Mouse (Mus musculus) kidney, postnatal 4 days (tissue): Measurements from ENCODE around the gene Nek1.
"Not testable (repeated sequence)": the region's sequence is repeated elsewhere in the genome, so short reads cannot be mapped to it uniquely, and the experiment has no call there.

Experiments used
- DNase-seq, 2 experiments: peaks; one replicate each; pipeline ENCODE4 v3.0.0; 2021; ENCODE audit warnings: mixed read lengths in 2 of 2

Gene Nek1

DNA sequence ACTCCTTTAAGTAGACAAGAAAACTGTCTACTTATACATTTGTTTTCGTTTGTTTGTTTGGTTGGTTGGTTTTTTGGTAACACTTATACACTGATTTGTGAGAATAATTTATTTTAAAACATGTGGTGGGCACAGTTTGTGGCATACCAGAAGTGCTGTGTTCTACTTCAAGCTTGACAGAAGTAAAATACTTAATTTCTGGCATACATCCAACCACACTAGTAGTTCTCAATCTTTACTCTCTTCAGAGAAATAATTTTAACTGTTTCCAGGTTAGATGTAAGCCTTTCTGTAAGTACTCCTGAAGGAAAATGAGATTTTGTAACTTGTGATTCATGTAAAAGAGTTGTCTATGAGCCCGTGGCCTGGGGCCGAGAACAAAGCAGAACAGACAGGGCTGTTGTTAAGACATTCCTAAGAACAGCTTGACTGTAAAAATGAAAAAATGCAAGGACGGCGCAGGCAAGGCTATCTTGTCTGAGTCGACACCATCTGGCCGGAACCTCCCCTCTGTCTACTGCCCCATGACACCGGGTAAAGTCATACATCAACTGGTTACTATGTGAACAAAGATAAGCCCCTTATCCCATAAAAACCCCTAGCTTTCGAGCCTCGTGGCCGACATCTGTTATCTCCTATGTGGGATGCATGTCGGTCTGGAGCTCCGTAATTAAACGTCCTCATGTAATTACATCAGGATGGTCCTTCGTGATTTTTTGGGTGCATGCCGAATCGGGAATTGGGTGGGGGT, 8.6 kb upstream of the Nek1 start:
- not testable (repeated sequence) for DNase-seq

DNA sequence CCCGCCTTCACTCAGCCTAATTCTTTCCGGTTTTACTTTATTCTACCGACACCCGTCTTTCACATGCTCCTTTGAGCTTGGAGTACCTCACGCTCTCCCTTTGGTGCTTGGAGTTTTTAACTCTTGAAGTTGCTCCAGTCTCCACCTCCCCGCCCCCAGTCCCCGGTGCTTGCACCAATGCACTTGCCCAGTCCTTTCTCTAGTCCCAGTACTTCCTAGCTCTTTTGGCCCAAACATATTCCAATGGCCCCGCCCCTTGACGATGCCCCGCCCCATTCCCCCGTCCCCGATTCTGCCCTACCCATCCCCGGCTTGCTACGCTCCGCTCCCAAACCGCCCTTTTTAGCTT, 460 bp upstream of the Nek1 start:
- DNase-seq: peak; percentile 90 to 92

DNA sequence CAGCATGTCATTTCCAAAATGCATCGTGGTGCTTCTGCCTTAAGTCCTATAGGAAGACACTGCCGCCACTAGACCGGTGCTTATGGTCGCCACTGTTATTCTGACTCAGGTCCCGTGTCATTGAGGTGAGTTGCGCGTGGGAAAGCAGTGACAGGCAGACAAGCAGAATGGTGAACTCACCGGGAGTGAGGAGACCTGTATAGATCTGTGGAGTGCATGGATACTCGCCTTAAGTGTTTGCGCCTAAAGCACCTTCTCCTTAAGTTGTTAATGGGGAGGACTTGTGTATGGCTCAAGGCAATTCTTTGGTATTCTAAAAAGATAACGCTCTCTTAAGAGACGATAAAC, 618 bp downstream of the Nek1 start:
- no peak for DNase-seq

DNA sequence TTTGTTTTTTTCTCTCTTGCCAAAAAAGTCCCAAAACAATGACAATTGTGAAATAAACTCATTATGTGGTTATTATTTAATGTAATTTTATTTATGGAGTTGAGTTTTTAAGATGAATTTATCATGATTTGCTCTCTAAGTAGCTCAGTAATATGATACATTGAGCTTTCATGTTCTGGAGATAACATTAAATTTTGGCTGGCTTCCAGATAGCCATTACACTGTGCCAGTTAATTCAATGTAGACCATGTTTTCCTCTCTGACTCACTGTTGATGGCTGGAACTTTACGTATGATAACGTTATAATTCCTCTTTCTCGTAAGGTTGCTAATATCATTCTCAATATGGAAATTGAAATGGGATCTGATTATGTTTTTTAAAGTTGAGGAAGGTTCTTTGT, 3.5 kb downstream of the Nek1 start:
- no peak for DNase-seq

DNA sequence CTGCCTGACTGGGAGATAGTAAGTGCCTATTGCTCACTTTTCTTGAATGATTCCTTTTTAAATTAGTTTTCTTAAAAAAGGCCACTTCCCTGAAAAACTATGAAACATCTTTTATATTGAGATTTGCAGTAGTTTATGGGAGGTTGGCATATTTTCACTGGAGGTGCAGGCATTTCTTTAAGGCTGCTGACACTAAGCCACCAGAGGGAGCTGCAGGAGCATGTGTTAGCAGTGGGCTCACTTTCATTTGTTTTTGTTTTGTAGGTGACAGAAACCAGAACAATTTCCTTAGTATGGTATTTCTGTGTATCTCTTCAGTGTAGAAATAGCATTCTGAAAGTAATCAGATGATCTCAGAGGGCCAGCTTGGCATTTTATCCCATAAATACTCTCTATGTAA, 49.0 kb downstream of the Nek1 start:
- peak; percentile 79 to 85 for DNase-seq

DNA sequence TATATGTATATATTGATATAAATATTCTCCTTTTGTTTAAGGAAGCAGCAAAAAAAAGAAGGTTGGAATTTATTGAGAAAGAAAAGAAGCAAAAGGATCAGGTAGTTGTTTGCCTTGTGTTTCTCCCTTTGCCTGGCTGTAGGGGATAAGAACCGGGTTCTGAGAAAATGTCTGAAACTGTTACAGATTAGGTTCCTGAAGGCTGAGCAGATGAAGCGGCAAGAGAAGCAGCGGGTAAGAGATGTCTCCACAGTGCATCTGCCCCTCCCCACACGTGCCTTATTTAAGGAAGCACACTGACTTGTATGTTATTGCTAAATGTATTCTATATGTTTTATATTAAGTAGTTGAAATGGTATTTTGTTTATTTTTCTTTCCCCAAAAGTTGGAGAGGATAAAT, 50.9 kb downstream of the Nek1 start:
- DNase-seq: no peak

DNA sequence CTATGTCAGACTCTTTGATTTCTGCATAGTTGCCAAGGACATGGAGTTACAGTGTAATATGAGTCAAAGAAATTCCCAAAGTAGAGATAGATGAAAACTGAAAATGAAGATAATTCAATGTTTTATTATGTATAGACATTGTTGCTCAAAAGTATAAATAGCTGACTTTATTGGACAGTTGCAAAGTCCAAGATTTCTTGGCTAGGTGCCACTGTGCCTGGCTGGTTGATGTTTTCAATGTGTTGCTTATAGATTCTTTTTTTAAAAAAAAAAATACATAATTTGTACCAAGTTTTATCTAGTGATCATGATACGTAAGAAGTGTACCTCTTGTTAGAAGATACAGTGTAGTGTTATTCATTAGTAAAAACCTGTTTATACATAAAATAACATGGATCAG, 53.8 kb downstream of the Nek1 start:
- DNase-seq: no peak

DNA sequence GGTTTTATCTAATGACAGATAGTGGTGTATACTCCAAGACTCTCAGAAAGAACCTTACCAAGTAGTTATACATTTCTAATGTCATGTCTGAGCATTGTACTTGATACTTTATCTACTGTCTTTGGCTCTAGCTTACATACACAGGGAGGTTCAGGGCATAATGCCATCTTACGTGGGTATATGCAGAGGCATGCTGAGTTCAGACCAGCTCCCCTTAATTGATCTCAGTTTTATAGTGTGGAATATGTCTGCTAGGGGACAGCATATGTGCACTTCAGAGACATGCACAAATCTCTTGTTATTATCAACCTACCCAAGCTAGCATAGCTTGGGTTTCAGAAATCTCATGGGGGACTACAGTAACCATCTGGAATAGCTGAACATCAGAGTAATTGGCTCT, 60.0 kb downstream of the Nek1 start:
- no peak for DNase-seq

DNA sequence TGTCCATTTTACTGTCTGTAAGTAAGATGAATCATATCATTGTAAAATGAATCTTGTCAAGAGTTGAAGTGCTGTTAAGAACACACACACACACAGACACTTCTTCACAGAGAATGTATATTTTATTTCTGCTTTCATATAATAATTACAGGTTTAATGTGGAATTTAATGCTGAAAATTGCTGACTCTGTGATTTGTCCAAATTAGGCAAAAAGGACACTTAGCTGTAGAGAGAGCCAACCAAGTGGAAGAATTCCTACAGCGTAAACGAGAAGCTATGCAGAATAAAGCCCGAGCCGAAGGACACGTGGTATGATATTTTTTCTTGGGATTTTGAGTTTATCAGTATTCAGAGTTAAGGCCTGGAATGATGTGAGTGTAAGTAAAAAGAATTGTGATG, 61.3 kb downstream of the Nek1 start:
- DNase-seq: no peak

DNA sequence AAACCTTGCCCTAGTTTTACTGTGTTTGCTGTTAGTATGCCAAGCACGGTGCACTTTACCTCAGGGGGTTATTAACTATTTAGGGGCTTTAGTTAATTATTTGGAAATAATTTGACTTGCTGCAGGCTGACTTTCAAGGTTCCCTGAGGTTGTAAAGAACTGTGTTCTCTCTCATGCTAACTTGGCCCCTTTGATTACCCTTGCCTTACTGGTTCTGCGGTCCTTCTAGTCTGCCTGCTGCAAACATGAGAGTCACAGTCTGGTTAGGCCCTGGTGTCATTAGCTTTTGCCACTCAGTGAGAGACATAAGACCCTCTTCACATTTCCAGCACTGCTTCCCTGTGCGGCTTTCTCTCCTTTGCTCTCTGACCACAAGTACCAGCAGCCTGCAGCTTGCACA, 64.0 kb downstream of the Nek1 start:
- no peak for DNase-seq

DNA sequence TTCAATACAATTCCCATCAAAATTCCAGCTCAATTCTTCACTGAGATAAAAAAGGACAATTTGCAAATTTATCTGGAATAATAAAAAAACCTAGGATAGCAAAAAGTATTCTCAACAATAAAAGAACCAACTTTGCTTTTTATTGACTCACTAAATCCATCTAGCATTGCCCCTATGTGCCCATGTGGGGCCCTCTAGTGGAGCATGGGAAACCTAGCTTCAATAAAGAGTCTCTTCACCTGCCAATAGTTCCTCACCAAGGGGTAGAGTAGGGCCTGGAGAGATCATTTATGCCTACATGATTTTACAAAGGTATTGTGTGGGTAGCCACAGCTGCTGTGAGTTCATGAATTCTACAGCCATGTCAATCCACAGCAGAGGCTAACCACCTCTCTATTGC, 66.1 kb downstream of the Nek1 start:
- no peak for DNase-seq

DNA sequence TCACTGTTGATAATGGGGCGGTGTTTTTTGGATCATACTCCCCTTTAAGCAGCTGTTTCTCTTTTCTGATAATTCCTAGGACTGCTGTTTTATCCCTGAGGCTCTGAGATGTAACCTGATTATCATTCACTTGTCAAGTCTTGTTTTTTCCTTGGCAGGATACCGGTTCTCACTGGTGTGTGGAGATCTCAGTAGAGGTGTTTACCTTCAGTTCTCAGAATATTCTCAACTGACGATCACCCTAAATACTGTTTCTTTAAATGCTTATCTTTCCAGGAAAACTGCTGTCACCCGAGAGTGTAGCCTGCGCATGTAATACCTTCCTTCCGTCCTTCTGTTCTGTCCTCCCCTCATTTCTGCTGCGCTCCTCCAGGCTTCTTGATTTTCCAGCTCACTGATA, 67.4 kb downstream of the Nek1 start:
- DNase-seq: no peak

DNA sequence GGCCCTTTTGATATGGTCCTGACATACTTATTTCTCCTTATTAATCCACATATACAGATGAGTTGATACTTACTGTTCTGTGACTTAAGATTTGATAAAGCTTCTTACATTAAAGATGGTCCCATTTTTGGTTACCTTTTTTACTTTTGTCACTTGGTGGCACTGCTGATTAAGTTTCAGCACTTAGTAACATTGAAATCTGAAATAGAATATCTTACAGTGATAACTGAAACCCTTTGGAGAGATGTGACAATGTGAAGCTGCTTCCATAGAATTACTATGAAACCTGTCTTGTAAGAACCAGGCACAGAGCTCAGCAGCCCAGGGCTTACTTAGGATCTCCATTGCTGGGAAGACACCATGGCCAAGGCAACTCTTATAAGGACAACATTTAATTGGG, 82.1 kb downstream of the Nek1 start:
- DNase-seq: no peak

DNA sequence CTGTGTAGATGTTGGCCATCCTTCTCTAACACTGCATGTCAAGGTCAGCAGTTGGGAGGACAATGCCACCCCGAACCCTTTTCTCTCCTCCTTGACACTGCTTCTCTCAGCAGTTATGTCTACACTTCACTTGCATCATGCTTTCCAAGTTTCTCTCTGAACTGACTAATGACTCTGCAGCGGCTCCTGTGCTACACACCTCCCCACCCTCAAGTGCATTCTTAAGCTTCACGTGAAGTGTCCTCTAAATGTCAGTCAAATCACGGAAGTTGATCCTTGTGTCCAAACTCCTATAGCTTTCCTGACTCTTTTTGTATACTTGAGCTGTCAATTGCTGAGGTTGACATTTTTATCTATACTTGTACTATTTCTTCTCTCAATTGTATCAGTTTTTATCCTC, 117.5 kb downstream of the Nek1 start:
- DNase-seq: no peak

DNA sequence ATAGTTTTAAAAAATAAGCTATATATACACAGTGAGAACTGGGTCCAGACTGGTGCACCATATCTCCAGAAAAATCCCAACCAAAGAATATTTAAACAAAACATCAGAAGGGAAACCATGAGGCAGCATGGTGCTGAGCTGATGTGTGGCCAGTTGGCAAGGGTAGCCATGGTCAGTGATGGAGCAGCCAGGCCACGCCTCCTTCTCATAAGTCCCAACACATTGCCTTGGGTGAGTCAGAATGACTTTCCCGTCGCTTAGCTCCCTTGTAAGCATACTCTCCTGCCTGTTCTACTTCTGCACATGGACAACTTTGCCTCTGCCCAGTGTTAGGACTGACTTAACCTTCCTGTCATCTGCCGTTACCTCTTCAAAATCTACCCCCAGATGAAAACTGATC, 118.9 kb downstream of the Nek1 start:
- DNase-seq: no peak

DNA sequence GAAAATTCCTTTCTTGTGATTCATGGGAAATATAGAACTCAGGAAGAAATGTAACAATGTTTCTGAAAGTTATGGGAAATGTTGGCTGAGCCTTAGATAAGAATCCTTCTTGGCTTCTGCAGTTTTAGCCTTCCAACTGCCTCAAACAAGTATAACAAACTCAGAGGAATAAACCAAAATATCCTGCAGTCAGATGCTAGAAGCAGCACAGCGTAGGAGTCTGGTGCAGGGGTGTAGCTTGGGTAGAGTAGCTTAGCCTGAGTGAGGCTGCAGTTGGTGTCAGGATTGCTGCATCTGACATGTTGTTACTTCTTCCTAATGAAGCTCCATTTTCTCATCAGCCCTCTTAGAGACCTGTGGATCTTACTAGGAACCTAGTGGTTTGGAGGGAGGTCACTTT, 128.6 kb downstream of the Nek1 start:
- DNase-seq: no peak

DNA sequence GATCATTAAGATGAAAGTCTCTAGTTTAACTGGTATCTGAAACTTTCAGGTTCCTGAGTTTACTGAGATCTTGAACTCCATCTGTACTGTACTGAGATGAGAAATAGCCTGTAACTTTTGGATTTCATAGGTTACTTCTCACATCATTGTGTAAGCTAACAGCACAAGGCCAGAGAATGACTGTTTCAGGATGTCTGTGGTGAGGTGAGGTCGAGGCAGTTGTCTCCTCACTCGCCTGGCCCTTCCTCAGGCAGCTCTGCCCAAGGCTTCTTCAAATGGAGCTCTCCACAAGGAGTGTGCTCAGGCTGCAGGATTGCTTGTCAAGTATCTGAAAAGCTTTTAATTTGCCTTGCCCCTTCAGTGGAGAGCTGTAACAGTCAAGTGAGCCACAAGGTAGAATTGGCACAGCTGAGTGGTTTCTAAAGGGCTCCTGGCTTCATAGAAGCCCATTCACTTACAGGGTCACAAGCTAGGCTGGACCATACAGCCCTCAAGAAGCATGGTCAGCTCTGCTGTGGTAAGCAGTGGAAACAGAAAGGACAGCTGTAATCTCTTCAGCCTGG, 134.4 kb downstream of the Nek1 start:
- DNase-seq: no peak

DNA sequence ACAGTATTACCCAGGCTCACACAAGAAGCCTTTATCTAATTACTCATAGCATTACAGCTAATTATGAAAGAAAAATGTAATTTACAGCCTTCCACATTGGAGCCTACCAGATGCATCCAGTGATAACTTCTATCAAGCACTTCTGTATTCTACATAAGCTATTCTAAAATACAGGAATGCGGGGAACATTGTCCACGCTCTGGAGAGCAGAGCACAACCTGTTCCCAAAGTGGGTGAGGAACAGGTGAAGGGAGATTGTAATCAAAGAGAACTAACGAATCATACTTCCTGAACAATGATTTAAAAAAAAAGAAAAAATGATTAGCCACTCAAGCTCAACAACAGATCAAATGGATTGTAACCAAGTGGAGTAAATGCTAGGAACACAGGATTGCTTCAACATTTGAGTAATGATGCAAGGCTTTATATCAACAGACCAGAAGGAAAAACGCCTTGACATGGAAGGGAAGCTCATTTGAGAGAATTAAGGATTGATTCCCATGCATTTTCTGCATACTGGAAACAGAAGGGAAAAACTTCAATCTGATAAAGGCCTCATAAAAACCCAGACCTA, 139.7 kb downstream of the Nek1 start:
- DNase-seq: no peak

DNA sequence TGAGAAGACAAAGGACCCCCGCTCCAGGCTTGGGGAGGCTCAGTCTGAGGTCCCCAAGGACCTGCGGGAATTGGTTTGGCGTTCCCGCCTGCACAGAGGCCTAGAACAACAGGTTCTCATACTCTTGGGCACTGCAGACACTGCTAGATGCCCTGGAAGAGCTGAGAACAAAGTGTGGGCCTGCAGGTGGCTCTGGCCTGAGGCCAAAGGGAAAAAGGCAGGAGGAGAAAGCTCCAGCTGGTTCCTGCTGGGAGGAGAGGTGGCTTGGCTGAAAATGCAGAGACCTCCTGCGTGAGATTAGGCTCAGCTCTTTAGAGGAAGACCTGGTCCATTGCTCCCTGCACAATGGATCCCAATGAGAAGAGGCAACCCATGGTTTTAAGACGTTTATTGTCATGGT, 148.9 kb downstream of the Nek1 start:
- peak in 1 of 2 experiments; percentile 15 for DNase-seq

DNA sequence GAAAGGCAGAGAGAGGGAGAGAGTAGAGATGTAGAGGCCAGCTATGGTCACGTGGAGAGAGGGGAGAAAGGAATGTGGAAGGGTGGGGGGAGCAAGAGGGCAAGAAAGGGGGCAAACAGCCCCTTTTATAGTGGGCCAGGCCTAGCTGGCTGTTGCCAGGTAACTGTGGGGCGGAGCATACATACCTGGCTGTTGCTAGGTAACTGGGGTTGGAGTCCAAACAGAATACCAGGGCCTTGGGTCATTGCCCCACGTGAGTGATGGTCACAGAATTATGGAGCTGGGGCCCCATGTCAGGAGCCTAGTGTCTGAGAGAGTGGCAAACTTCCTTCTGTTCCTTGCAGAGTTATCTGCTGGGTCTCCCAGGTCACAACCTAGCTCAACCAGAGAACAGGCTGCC, 149.3 kb downstream of the Nek1 start:
- peak; percentile 12 to 40 for DNase-seq

DNA sequence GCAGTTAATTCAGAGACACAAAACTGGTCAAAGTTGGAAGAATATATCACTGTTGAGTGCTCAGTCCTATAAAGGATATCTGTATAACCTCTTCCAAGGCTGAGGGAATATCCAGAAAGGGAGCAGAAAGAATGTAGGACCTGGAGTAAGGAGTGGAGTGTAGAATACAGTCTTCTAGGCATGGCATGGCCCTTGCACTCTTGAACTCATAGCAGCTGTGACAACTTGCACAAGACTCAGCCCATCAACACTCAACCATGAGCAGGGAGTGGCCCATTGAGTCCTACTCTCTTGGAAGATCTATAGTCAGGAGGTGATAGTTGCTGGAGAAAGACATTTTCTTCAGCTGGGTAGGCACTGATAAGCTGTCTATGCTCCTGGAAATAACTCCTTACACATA, 149.8 kb downstream of the Nek1 start:
- DNase-seq: no peak

DNA sequence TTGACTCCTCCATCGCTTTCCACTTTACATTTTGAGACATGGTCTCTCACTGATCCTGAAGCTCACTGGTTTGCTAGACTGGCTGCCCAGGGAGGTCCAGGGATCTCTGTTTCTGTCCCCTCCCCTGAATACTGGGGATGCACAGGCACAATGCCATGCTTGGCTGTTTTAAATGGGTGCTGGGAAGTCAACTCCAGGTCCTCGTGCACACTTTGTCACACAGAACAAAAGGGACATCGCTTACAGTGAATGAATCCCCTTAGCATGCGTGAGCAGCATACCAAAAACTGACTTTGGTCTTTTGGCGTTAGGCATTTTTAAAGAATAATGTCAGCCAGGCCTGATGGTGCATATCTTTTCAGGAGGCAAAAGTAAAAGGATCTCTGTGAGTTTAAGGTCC, 155.7 kb downstream of the Nek1 start:
- no peak for DNase-seq

DNA sequence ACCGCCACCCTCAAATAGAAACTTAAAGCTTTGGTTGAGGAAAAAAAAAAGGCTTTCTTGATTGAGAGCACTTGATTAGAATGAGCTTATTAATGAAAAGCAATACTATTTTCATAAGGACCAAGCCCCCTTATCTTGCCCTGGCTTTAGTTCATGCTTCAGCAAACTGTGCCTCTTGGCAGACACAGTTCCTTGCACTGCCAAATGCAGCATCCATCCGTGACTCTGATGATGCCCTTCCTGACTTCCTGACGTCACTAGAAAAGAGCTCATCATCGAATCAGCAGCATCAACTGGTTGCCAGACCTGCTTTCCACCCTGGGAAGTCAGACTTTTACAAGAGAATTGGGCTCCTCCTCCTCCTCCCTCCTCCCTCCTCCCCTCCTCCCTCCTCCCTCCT, 157.6 kb downstream of the Nek1 start:
- peak in 1 of 2 experiments; percentile 11 for DNase-seq

DNA sequence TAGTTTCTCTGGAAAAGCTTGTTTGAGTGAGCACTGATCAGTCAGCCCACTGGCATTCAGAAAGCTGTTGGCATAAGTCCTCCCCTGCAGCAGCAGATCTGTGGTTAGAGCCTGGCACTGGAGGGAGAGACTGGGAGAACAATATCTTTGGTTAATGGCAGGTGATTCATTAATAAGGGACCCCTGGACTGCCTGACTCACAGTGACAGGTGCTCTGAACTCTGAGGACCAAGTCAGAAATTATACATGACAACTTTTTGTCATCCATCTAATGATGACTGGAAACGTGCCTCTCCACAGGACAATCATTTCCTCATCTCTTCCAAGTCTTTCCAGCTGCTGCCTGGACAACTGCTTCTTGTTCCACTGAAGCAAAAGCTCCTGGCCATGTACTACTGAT, 163.4 kb downstream of the Nek1 start:
- no peak for DNase-seq

DNA sequence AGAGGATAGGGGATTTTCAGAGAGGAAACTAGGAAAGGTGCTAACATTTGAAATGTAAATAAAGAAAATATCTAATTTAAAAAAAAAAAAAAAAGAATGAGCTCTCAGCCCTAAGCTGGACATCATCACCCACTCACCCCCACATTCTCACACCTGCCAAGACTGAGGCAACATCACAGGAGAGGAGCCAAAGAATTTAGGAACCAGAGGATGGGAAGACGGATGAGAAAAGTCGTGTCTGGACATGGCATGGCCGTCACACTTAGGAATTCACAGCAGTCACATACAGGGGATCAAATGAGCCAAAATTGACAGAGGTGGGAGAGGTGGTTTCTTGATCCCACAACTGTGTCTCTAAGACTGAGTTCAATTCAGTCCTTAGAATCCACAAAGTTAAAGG, 165.5 kb downstream of the Nek1 start:
- no peak for DNase-seq
